Mouse (Mus musculus): ENCODE data around the gene Kdm4b.

- TF ChIP-seq POLR2A (IDR thresholded peaks at IDR 0.05; ENCODE audit: insufficient read depth, low read length), result no peak
- TF ChIP-seq EP300 (IDR thresholded peaks at IDR 0.05; ENCODE audit: insufficient read depth, low read depth, low read length), result no peak
Observed at GRCm38 (mm10) chr17:56439731-56440460, 114.0 kb downstream of the Kdm4b start.

All from ES-Bruce4 (cell line).